Mouse (Mus musculus): ENCODE results near the gene Arpc3.

Arpc3 gene

GRCm38 (mm10) chr5:122391786-122392180 is at the start of gene Arpc3:
TSS of gene Arpc3 (plus strand) at chr5:122391878.
- peak; percentile 89; the same call in 1 of the 2 replicates for ATAC-seq (ENCODE audit: insufficient number of reproducible peaks, low FRiP score, low TSS enrichment)

GRCm38 (mm10) chr5:122342874-122343273 is 48.8 kb upstream of the Arpc3 start:
- ATAC-seq (ENCODE audit: insufficient number of reproducible peaks, low FRiP score, low TSS enrichment) = no peak

GRCm38 (mm10) chr5:122343768-122344167 is 47.9 kb upstream of the Arpc3 start:
- ATAC-seq (ENCODE audit: insufficient number of reproducible peaks, low FRiP score, low TSS enrichment) = no peak

GRCm38 (mm10) chr5:122344260-122344659 is 47.4 kb upstream of the Arpc3 start:
- ATAC-seq (ENCODE audit: insufficient number of reproducible peaks, low FRiP score, low TSS enrichment) = no peak

- ATAC-seq (ENCODE audit: insufficient number of reproducible peaks, low FRiP score, low TSS enrichment) = no peak
Observed at GRCm38 (mm10) chr5:122345777-122346176, 45.9 kb upstream of the Arpc3 start.

- peak; percentile 85; the same call in 1 of the 2 replicates for ATAC-seq (ENCODE audit: insufficient number of reproducible peaks, low FRiP score, low TSS enrichment)
Observed at GRCm38 (mm10) chr5:122353807-122354491, 37.7 kb upstream of the Arpc3 start, which contains the start of the genes Rad9b and Vps29. TSS of gene Rad9b (minus strand) at chr5:122354233. TSS of gene Vps29 (plus strand) at chr5:122354369.

GRCm38 (mm10) chr5:122354492-122355067 is 37.1 kb upstream of the Arpc3 start:
- peak; percentile 38; the same call in 1 of the 2 replicates for ATAC-seq (ENCODE audit: insufficient number of reproducible peaks, low FRiP score, low TSS enrichment)

- ATAC-seq (ENCODE audit: insufficient number of reproducible peaks, low FRiP score, low TSS enrichment) = peak; percentile 68; the same call in 1 of the 2 replicates
Observed at GRCm38 (mm10) chr5:122371591-122372191, 20.0 kb upstream of the Arpc3 start, which contains the start of gene Gpn3. TSS of gene Gpn3 (plus strand) at chr5:122371876.

GRCm38 (mm10) chr5:122372192-122372769 is 19.4 kb upstream of the Arpc3 start, which contains the start of gene Fam216a:
TSS of gene Fam216a (minus strand) at chr5:122372364.
- ATAC-seq (ENCODE audit: insufficient number of reproducible peaks, low FRiP score, low TSS enrichment) = peak; percentile 90

- no peak for ATAC-seq (ENCODE audit: insufficient number of reproducible peaks, low FRiP score, low TSS enrichment)
Observed at GRCm38 (mm10) chr5:122372878-122373277, 18.8 kb upstream of the Arpc3 start.

- ATAC-seq (ENCODE audit: insufficient number of reproducible peaks, low FRiP score, low TSS enrichment) = no peak
Observed at GRCm38 (mm10) chr5:122377101-122377833, 14.4 kb upstream of the Arpc3 start.

- ATAC-seq (ENCODE audit: insufficient number of reproducible peaks, low FRiP score, low TSS enrichment) = no peak
Observed at GRCm38 (mm10) chr5:122378171-122378570, 13.5 kb upstream of the Arpc3 start.

GRCm38 (mm10) chr5:122379374-122380155 is 12.1 kb upstream of the Arpc3 start:
- ATAC-seq (ENCODE audit: insufficient number of reproducible peaks, low FRiP score, low TSS enrichment) = peak; percentile 74; the same call in 1 of the 2 replicates

- no peak for ATAC-seq (ENCODE audit: insufficient number of reproducible peaks, low FRiP score, low TSS enrichment)
Observed at GRCm38 (mm10) chr5:122390006-122390405, 1.7 kb upstream of the Arpc3 start.

GRCm38 (mm10) chr5:122390671-122391070 is 1.0 kb upstream of the Arpc3 start:
- no peak for ATAC-seq (ENCODE audit: insufficient number of reproducible peaks, low FRiP score, low TSS enrichment)

- no peak for ATAC-seq (ENCODE audit: insufficient number of reproducible peaks, low FRiP score, low TSS enrichment)
Observed at GRCm38 (mm10) chr5:122391178-122391785, 396 bp upstream of the Arpc3 start.

- peak; percentile 8; the same call in 1 of the 2 replicates for ATAC-seq (ENCODE audit: insufficient number of reproducible peaks, low FRiP score, low TSS enrichment)
Observed at GRCm38 (mm10) chr5:122392227-122393004, 738 bp downstream of the Arpc3 start.

- ATAC-seq (ENCODE audit: insufficient number of reproducible peaks, low FRiP score, low TSS enrichment) = no peak
Observed at GRCm38 (mm10) chr5:122393887-122394286, 2.2 kb downstream of the Arpc3 start.

All from cerebellum, adult (tissue).